Mouse (Mus musculus) regulatory T cell (primary cell): ENCODE measurements around the gene Olfr1367.

Experiments used
- in situ Hi-C: fragments of 300-600 bp; cut with MboI, MseI; formaldehyde crosslinking; loops from one replicate; pipeline ENCODE4 v1.15.1; 2025; ENCODE audit warnings: high pct_unique_total_duplicates

The Olfr1367 gene

GRCm38 (mm10) chr13:21346610-21347009 is at the start of gene Olfr1367:
Gene Olfr1367 (plus strand): TSS chr13:21346910.
- in situ Hi-C loops: loop anchor here (25.0 kb wide), 1 partner anchor 509 kb away; no protein-coding TSS in a partner anchor

DNA sequence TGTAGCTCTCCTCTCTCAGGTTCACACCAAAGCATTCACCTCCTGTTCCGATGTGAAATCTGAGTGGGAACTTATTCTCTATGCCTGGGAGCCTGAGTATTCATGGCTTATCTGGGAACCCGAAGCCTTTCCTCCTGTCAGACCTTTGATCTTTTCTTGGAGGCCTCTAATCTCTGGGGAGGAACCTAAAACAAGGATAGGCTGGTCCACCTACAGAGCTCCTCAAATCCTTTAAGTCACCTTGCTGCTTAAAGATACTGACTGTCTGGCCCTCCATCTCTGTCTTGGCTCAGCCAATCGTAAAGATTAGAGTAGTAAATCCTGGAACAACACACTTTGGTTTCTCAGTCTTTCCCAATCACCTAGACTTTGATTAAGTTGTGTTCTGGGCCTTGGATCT is 48.2 kb upstream of the Olfr1367 start:
- in situ Hi-C loops: loop anchor here (5.0 kb wide), 1 partner anchor 59 kb away; no protein-coding TSS in a partner anchor

DNA sequence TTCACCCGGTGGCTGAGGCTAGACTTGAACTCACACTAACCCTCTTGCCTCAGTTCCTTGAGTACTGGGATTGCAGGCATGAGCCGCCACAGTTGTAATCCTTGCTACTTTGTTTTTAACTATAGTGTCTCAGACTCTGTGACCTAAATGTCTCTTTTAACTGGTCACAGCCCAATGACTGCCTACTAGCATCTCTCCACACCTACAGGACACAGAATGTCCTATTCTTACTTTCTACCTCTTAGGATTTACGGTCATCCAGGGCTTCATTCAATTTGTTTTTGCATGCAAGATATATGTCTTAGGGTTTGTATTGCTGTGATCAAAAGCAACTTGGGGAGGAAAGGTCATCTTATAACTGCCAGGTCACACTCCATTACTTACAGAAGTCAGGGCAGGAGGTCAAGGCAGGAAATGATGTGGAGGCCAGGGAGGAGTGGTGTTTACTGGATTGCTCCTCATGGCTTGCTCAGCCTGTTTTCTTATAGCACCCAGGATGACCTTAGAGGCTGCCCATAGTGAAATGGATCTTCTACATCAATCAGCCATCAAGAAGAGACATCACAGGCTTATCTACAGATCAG is 42.1 kb upstream of the Olfr1367 start:
- in situ Hi-C loops: no loop called here

DNA sequence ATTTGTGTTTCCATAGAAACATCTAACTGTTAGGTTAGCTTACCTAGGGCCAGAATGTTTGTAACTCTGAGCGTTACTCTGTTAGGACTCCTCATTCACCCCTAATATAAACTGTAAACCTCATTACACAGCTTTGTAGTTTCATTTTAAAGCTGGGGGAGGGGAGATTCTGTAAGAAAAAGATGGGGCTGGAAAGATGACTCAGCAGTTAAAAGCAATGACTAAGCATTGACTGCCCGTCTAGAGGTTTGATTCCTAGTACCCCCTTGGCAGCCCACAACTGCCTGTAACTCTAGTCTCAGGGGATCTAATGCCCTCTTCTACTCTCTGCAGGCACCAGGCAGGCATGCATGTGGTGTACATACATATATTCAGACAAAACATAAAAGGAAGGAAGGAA is 36.9 kb upstream of the Olfr1367 start:
- in situ Hi-C loops: no loop called here

- in situ Hi-C loops: no loop called here
These were observed 34.8 kb upstream of the Olfr1367 start, which contains the start of gene Gpx6 for GRCm38 (mm10) chr13:21311926-21312325. Gene Gpx6 (plus strand): TSS chr13:21312125.

DNA sequence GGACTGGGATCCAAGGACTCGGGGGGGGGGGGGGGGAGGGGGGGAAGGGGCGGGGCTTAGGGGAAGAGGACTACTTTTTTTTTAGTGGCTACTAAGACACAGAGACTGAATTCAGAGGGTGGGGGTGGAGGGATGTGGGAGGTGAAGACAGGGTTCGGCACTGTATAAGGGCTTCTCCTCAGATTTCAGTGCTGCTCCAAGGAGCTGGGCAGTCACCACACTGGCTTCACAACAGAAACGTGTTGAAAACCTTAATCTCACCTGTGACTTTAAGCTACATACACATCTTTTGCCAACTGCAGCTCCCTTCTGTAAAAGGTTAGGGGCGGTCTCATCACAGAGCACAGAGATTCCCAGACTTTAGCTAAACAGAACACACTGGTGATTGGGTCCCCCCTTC is 33.9 kb upstream of the Olfr1367 start:
- in situ Hi-C loops: no loop called here

DNA sequence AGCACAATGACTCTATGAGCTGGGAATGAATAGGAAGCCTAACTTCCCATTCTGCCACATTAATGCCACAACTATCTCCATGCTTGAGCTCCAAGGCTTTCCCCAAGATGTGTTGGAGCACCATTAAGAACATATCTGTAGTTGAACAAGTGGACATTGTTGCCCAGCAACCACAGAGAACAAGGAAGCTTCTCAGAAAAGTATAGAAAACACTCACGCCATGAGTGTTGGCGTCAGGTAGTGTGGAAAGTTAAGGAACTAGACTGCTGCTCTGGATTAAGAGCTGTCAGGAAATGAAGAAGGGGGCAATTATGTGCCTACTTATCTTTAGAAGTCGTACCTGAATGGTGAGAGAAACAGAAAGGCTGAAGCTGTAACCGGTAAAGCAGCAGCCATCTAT is 32.8 kb upstream of the Olfr1367 start:
- in situ Hi-C loops: no loop called here

DNA sequence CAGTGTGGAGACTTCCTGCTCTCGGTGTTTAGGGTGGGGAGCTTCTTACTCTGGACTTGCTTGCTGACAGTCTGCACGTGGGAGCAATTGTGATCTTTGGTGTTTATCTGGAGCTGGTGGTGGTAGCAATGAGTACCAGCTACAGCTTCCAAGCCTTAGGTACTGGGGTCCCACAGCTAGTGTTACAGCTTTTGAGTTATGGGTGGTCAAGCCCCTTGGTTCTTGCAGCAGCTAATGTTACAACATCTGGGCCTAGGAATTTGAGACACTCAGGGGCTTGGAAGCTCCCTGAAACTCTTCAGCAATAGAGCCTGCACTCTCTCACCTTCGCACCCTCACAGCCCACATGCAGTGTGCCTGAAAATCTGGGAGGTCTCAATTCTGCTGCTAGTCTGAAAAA is 26.4 kb upstream of the Olfr1367 start:
- in situ Hi-C loops: no loop called here

- in situ Hi-C loops: no loop called here
These were observed 24.7 kb upstream of the Olfr1367 start for GRCm38 (mm10) chr13:21321890-21322494.

DNA sequence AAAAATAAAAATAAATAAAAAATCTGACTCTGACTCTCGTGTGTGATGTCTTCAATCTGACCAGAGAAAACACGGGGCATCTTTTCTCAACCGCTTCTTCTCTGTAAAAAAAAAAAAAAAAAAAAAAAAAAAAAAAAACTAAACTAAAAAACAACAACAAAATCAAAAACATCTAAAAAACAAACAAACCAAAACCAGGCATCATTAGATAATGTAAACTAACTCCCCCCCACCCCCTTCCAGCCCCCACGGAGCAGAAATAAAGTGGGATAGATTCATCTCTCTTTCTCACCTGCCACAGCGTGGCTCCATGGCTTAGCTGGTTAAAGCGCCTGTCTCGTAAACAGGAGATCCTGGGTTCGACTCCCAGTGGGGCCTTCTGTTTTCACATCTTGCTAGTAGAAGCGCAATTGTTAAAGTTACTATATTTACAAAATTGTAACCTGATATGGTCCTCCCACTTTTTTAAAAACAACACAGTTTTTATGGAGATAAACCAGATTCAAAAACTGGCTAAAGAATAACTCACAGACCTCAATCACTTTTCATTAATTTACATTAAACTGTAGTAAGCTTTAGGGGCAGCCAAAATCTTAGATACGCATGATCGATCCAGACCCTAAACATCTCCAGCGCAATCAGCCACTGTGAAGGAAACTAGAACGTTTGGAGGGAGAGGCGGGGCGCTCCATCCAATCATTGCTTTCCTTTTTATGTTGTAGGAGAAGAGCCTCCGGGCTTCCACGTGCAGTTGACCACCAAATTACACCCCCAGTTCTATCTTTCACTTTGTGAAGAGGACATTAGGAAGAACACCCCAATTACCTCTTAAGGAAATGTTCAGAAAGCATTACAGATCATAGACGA is 24.0 kb upstream of the Olfr1367 start:
- in situ Hi-C loops: no loop called here

DNA sequence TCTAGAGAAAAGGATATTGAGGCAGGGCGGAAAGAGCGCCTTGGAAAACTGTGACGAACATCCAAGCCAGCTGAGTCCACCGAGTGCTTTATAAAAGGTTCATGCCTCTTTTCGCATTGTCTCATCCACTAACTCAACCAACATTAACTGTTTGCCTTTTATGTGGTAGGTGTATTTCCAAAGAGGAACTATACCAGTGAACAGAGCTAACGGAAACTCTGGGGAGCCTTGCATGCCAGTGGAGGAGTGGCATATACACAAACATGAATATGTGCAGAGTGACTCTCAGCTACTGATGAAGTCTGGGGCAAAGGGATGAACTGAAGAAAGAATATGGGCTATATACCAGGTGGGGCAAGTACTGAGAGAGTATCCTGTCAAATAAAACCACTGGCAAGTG is 23.3 kb upstream of the Olfr1367 start:
- in situ Hi-C loops: no loop called here

DNA sequence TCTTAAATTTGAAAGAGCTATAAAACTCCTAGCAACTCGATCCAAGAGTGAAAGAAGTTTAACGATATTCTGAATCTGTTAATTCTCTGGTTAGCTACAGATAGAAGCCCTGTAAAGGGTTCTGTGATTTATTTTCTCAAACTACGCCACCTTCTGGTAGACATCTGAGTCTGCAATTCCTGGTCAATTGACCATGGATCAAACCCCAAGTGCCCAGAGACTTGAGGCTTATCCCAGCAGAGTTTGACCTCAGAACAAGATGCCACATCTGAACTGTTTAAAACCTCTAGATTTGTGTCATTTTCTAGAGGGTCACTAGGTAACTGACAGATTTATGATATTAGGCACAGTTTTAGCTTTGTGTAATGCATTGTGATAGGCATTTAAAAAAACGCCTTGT is 20.5 kb upstream of the Olfr1367 start:
- in situ Hi-C loops: loop anchor here (5.0 to 25.0 kb wide), 3 partner anchors 94 to 489 kb away; no protein-coding TSS in a partner anchor

- in situ Hi-C loops: loop anchor here (5.0 to 25.0 kb wide), 3 partner anchors 94 to 489 kb away; no protein-coding TSS in a partner anchor
These were observed 20.0 kb upstream of the Olfr1367 start for GRCm38 (mm10) chr13:21326657-21327211.

GRCm38 (mm10) chr13:21327424-21327823 is 19.3 kb upstream of the Olfr1367 start:
- in situ Hi-C loops: loop anchor here (5.0 to 25.0 kb wide), 3 partner anchors 95 to 490 kb away; no protein-coding TSS in a partner anchor

GRCm38 (mm10) chr13:21350593-21350992 is 3.9 kb downstream of the Olfr1367 start:
- in situ Hi-C loops: no loop called here

DNA sequence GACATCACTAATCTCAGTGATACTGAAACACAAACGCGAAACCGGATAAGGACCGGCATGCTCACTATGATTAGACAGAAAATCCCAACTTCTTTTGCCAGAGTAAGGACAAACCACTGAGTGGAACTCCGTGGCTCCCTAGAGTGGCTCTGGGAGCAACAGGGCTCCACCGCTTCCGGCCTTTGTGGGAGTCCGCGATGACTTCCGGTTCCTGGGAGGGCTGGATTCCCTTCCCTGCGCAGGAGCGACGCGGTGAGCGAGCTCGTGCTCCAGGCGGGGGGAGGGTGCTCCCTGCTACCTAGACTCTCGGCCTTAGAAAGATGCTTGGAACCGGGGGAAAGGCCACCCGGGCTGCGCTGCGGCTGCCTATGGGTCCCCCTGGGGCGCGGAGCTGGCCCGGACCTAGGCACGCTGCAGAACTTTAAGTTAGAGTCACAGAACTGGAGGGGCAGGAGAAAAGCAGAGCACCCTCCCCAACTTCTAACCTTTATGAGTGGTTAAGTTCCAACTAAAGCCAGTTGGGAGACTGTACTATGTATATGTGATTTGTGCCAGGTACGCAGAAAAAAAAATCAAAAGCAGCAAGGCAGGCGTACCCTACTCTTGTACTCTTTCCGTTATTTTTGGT is 16.0 kb downstream of the Olfr1367 start, which contains the start of gene Zscan12:
Gene Zscan12, plus strand, starts transcription at position 200 of the 628 bp plus-strand sequence.
- in situ Hi-C loops: no loop called here

GRCm38 (mm10) chr13:21363719-21364118 is 17.0 kb downstream of the Olfr1367 start:
- in situ Hi-C loops: no loop called here

DNA sequence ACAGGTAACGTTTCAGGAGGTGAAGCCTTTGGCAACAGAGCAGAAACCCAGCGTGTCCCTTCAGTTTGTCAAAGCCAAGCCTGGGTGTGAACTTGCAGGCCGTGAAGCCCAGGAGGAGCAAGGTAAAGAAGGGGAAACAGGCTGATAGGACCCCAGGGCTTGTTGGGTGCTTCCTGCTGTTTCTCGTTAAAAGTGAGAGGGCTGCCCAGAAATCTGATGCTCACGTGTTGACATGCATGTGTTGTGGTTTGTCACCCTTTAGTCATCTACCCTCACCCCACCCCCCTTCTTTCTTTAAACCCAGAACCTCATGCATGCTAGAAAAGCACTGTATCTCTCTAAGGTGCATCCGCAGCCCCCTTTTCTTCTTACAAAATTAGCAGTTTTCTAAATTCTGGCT is 19.9 kb downstream of the Olfr1367 start:
- in situ Hi-C loops: no loop called here

DNA sequence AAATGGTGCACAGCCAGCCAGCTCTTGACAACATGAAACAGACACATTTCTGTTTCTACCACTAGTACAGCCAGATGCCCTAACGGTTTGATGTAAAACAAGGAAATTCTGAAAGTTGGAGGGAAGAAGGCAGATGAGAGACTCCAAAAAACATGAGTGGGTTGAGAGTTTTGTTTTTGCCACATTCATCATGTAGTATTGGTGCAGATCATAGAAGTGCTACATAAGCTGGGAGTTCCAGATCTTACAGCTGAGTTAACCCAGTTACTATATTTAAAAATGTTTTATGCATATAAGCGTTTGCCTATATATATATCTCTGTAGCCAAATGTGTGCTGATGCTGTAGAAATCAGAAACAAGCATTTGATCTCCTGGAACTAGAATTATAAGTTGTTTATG is 26.0 kb downstream of the Olfr1367 start:
- in situ Hi-C loops: no loop called here

DNA sequence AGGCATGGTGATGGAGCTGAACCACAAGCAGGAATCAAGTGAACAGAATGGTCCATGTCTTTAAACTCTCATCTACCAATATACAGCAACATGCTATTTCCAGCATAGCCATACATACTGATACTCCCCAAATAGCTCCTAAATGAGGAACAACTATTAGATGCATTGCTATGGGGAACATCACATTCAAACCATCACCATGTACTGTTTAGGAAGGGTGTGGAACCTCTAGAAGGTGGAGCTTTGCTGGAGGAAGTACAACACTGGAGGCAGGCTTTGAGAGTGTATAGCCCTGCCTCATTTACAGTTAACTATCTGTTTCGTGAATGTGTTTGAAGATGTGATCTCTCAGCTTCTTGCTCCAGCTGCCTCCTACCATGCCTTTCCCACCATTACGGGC is 31.1 kb downstream of the Olfr1367 start:
- in situ Hi-C loops: no loop called here

DNA sequence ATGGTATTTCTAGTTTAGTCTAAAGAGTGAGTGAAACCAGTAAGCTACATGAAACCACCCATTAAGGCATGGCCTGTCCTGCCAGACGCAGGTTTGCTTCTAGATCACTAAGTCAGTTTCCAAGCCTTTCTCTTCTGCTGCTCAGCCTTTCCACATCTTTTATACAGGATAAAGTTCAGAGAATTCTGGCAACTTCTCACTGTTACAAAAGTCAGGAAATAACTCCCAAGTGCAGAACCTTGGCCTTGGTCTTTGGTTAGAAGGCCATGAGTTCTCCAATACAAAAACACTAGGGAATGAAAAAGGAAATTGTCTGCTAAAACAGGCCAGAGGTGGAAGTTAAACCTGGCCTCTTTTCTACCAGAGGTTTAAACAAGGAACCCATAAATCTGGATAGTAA is 48.5 kb downstream of the Olfr1367 start:
- in situ Hi-C loops: no loop called here
